Mouse (Mus musculus) forebrain, embryonic 16.5 days (tissue): ENCODE measurements around the gene Gkn1. TPM values are rescaled to one million over a fixed set of nuclear protein-coding genes. Genes with fewer than 3 reads are reported as not detected.

Experiments
- ATAC-seq: fragments of 200-750 bp; cut with Nextera tagmentation; 2 replicates; pipeline ENCODE4 v1.8.0; 2017; ENCODE audit warnings: mild to moderate bottlenecking, moderate library complexity
- H3K27ac ChIP-seq: fragments of 300-500 bp; sonication (generic); 2 replicates; pipeline ENCODE4 v1.5.1; 2014; ENCODE audit warnings: low read length, control low read depth
- H3K27me3 ChIP-seq: fragments of 300-500 bp; sonication (generic); replicated peaks from 2 replicates; pipeline ENCODE4 v1.6.1; 2014; ENCODE audit warnings: low read length; ENCODE audit not compliant: control insufficient read depth, insufficient read depth
- H3K36me3 ChIP-seq: fragments of 300-500 bp; sonication (generic); 2 replicates; pipeline ENCODE4 v1.6.1; 2014; ENCODE audit not compliant: control insufficient read depth, insufficient read depth
- H3K4me1 ChIP-seq: fragments of 300-500 bp; sonication (generic); replicated peaks from 2 replicates; pipeline ENCODE4 v1.6.1; 2014; ENCODE audit warnings: low read length; ENCODE audit not compliant: control insufficient read depth, insufficient read depth
- H3K4me2 ChIP-seq: fragments of 300-500 bp; sonication (generic); 2 replicates; pipeline ENCODE4 v1.6.1; 2014; ENCODE audit warnings: mild to moderate bottlenecking, low read length, control low read depth
- H3K4me3 ChIP-seq: fragments of 300-500 bp; sonication (generic); replicated peaks from 2 replicates; pipeline ENCODE4 v1.5.1; 2014; ENCODE audit warnings: mild to moderate bottlenecking, low read length, control low read depth
- H3K9ac ChIP-seq: fragments of 300-500 bp; sonication (generic); replicated peaks from 2 replicates; pipeline ENCODE4 v1.6.1; 2014; ENCODE audit warnings: low read depth, low read length, control low read depth
- H3K9me3 ChIP-seq: fragments of 300-500 bp; sonication (generic); 2 replicates; pipeline ENCODE4 v1.6.1; 2016; ENCODE audit warnings: low read length; ENCODE audit not compliant: control insufficient read depth
- WGBS: fragments of 180-500 bp; shearing (Covaris S2); extraction: QIAGEN DNeasy Blood & Tissue Kit; methylation state at CpG from one replicate; pipeline ENCODE4 v1.1.7; 2014; 5-methylcytosine and 5-hydroxymethylcytosine counted together
- polyA plus RNA-seq: library from polyadenylated mRNA; unstranded; fragments of >200 nt; fragmentation: Nextera tagmentation; extraction: Ambion mirVana; gene quantifications from 2 replicates; pipeline ENCODE4 v1.2.1, GENCODE M21; 2015

The Gkn1 gene
- polyA plus RNA-seq, 1 experiment from 2014 or later: not detected

DNA sequence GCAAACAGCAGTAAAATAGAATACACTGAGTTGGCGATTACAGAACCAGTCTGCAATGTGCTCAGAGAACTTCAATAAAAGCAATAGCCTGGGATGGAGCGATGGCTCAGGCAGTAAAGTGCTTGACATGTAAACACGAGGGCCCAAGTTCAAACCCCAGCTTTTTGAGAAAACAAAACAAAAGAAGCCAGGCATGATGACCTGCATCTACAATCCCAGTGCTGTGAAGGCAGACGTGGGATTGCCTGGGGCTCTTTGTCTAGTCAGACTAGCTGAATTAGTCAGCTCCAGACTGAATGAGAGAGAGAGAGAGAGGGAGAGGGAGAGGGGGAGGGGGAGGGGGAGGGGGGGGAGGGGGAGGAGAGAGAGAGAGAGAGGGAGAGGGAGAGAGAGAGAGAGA, 48.8 kb downstream of the Gkn1 start:
- Histone ChIP-seq H3K9me3 (no peaks in the 10 kb centered on the region), H3K36me3 (no peaks in the 10 kb centered on the region), H3K9ac (no peak overlapping the region), H3K4me1 (no peaks in the 10 kb centered on the region), H3K4me2 (no peak overlapping the region), H3K27me3 (no peaks in the 10 kb centered on the region), H3K27ac (no peak overlapping the region), H3K4me3 (no peak overlapping the region)
- ATAC-seq: no peak
- WGBS: 25% methylated on average over 4 of the region's 4 CpGs

Other genes with a start within 250 kb of the Gkn1 start
- 0.33 TPM in 1 of 2 replicates, not detected in the other for gene D6Ertd527e, start 246.2 kb downstream of the Gkn1 start, polyA plus RNA-seq
- gene Antxr1, start 15.1 kb downstream of the Gkn1 start, polyA plus RNA-seq: 3.1 and 3.2 TPM in 2 replicates
- not detected in 2 replicates for gene Gkn2, start 22.4 kb upstream of the Gkn1 start, polyA plus RNA-seq
- gene Gkn3, start 38.0 kb upstream of the Gkn1 start, polyA plus RNA-seq: 0.30 TPM in 1 of 2 replicates, not detected in the other
- gene Bmp10, start 78.1 kb upstream of the Gkn1 start, polyA plus RNA-seq: not detected in 2 replicates
- 2.2 and 2.7 TPM in 2 replicates for gene Arhgap25, start 182.3 kb upstream of the Gkn1 start, polyA plus RNA-seq
- 2.5 and 4.3 TPM in 2 replicates for gene Prokr1, start 239.8 kb upstream of the Gkn1 start, polyA plus RNA-seq